Mouse (Mus musculus): ENCODE measurements around the gene Mccc1.

The Mccc1 gene

DNA sequence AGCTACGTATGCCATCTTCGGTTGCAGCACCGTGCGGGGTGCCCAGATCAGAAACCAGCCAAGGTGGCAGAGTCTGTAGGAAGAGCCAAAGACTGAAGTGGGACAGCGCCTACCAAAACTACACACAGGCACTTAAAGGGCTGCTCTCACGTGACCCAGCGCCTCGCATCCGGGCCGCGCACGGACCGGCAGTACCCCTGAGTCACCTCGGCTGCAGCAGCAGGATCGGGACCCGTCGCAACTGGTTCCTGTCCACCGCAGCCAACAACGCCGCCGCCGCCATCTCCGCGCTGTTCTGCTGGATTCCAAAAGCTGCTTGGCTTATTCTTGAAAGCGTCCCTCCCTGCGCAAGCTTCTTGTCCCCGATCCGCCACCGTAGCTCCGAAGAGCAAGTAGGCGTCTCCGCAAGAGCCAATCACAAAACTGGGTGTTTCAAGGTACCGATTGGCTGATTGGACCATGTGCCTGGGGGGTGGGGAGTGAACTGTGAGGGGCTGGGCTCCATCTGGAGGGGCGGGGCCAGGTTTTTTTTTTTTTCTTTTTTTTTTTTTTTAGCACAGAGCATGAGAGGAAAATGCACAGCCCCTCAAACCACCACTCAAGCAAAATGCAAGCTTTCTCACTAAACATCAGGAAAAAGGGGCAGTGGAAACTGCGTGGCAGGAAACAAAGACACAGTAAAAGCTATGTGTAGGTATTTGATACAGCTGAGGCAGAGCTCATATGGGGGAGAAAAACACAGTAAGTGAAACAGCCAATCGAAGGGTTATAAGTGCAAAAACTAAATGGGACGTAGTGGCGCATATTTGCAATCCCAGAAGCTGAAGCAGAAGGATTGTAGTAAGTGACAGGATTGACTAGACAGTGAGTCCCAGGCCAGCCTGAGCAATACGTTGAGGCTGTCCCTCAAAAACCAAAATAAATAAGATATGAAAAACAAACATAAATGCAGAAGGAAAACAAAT lies at the start of gene Mccc1:
Mccc1 (minus strand) TSS at position 404 of the 965 bp plus-strand sequence.
- DNase-seq, result peak; percentile 96

DNA sequence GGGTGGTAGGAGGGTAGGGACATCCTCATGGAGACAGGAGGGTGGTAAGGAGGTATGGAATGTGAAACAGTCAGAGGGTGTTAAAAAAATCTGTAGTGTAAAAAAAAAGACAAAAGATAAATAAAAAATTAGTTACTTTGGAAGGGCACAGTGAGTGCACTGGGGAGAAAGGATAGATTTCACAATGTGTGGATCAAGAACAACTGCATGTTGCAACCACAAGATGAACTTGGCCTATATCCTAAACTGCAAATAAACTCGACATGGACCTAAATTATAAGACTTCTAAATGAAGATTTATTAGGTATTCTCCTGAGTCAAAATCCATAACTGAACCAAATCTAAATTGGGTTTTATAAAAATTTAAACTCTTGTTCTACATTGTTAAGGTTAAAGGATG lies 48.6 kb upstream of the Mccc1 start:
- no peak for DNase-seq

DNA sequence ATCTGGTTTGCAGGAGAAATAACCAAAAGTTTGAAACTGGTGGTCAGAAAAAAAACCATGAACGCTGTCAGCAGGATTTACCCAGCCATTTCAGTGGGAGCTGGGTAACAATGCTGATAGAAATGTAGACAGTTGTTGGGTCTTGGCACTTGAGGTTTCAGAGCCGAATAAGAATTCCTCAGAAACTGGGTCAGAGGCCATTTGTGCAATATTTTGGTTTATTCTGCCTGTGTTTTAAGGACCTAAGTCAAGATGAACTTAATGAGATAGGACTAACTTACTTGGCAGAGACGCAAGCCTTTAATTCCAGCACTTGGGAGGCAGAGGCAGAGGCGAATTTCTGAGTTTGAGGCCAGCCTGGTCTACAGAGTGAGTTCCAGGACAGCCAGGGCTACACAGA lies 44.6 kb upstream of the Mccc1 start:
- DNase-seq, result no peak

DNA sequence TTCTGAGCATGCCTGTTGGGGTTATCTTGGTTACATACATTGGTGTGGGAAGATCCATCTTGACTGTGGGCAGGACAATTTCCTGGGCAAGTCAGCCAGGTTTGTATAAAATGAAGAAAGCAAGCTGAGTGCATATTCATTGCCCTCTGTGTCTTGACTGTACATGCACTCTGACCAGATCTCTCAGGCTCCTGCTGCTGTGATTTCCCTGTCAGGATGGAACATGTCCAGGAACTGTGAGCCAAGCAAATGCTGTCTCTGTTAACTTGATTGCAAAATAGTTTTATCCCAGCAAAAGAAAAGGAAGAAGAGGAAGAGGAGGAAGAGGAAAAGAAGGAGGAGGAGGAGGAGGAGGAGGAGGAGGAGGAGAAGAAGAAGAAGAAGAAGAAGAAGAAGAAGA lies 44.0 kb upstream of the Mccc1 start:
- no peak for DNase-seq

- DNase-seq, result no peak
Measured at GRCm38 (mm10) chr3:36031740-36032510, 31.4 kb upstream of the Mccc1 start.

GRCm38 (mm10) chr3:36029993-36030392 lies 29.5 kb upstream of the Mccc1 start:
- DNase-seq, result no peak

DNA sequence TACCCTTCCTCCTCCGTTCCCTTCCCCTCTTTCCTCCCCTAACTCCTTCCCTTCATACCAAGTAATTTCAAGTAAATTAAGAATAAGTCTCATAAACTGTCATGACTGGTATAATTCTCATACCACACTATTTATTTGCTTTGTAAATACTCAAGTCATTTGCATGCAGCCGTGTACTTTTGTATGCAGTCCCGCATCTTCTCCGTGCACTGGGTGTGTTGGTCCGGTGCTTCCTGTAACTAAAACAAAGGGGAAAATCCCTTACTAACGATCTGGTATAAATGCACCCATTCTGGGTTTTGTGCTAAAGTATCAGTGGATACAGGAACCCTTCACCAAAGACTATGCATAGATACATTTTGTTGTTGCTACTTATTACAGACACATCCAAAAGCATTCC lies 25.3 kb upstream of the Mccc1 start:
- no peak for DNase-seq

GRCm38 (mm10) chr3:36011239-36011638 lies 10.8 kb upstream of the Mccc1 start:
- DNase-seq, result no peak

DNA sequence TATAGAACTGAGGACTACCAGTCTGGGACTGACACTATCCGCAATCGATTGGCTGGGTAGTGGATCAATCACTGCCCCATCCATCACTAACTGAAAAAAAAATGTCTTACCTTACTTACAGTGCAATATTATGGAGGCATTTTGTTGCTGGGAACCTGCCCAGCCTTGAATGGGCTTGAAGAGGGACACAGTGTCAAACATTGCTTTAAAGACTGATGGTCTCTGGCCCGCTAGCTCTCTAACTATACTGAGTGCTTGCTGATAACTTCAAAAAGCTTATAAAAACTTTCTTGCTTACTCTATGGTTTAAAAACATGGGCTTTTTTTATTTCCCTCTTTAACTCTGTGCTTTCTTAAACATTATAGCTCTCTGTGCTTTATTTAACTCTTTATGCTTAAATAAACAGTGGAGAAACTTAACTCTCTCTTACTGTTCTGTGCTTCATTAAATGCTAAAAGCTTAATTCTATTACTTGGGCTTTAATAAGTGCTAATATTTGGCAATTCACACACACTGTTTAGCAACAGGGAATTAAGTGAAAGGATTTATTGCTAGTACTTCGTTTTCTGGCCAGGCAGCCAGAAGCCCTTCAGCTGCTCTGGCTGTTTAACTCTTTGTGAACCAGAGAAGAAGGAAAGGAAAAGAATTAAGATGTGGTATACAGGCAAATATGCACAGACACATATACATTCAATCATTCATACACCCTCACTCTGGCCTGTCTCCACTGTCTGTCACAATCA lies 8.1 kb upstream of the Mccc1 start:
- no peak for DNase-seq

- peak; percentile 27 to 50 for DNase-seq
Measured at GRCm38 (mm10) chr3:36004028-36004895, 3.8 kb upstream of the Mccc1 start.

DNA sequence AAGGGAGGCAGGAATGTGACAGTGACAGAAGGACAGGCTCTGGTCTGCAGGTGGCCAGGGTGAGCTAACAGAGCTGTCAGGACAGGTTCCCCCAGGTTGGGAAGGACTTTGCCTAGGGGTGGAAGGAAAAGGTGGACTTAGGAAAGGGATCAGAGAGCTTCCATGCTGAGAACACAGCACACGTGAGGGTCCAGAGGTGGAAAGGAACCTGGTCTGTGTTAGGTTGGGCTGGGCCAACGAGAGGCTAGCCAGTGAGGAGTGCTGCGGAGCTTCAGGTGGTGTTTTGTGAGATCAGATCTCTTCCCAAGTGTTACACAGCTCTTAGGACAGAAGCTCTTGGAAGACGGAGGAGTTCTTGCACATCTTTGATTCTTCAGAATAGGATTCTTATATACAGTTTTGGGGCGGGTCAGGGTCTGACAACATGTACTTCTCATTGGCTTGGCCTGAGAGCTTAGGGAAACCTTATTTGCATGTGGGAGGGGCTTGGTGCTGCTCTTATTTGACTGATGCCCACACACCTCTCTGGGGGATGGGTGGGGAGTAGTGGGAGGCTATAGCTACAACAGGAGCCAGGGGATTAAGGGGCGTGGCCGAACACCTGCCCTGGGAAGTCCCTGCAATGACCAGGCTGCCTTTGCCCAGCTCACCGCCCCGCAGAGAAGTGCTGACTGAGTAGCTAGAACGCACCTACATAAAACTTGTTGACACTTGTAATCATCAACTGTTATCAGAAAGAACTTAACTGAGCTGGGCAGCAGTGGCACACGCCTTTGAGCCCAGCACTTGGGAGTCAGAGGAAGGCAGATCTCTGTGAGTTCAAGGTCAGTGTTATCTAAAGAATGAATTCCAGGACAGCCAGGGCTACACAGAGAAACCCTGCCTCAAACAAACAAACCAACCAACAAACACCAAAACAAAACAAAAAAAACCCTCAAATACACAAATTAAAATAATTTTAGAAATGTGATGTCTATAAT lies 5.6 kb downstream of the Mccc1 start:
- DNase-seq, result no peak

DNA sequence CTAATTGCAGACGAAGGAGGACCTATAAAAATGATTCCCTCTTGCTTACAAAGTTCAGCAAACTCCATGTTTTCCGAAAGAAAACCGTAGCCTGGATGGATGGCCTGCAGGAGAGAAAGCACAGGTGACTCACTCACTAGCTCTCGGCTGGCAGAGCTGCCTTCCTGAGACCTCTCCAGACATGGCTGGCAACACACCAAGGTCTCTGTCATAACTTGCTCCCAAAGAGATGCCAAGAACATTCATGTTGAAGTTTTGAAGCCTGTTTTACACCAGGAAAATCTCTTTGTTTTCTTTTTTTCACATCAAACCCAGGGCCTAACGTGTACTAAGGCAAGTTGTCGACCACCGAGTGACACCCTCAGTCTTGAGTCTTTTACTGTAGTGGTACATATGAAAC lies 9.8 kb downstream of the Mccc1 start:
- no peak for DNase-seq

GRCm38 (mm10) chr3:35988031-35988430 lies 12.4 kb downstream of the Mccc1 start:
- DNase-seq, result no peak

GRCm38 (mm10) chr3:35986266-35986665 lies 14.2 kb downstream of the Mccc1 start:
- DNase-seq, result no peak

DNA sequence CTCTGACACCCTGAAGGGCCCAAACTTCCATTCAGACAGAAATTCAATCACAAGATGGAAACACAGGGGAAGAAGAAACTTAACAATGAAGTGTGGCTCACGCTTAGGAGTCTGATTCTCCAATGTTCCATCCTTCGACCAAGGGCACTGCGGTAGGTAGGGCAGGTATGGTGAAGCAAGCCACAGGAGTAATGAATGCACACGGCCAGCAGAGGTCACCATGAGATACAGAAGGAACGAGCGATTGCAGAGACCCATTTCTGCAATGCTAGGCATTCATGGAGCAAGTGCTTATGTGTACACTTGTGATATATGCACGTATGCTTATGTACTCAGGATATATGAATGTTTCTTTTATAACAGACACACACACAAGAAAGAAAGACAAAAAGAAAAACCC lies 26.9 kb downstream of the Mccc1 start:
- DNase-seq, result peak; percentile 24 to 30

GRCm38 (mm10) chr3:35972985-35973384 lies 27.5 kb downstream of the Mccc1 start:
- DNase-seq, result peak; percentile 26 to 28

DNA sequence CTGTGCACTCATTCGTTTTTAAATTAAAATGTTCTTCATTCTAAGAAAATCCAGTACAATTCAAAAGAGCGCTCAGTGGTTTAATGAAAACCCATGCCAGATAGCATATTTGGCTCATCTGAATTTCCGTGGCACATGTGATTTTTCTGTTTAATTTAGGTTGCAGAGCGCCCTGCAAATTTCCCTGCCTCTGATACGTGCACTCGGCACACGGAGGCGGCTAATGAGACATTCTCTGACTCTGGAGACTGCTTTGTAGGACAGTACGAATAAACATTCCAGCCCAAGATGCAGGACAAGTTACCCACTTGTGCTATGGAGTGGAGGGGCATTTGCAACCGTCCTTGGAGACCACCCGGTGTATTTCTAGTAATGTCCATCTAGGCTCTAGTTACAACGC lies 29.3 kb downstream of the Mccc1 start:
- no peak for DNase-seq

- DNase-seq, result no peak
Measured at GRCm38 (mm10) chr3:35970441-35970840, 30.0 kb downstream of the Mccc1 start.

- no peak for DNase-seq
Measured at GRCm38 (mm10) chr3:35967366-35967921, 33.0 kb downstream of the Mccc1 start.

DNA sequence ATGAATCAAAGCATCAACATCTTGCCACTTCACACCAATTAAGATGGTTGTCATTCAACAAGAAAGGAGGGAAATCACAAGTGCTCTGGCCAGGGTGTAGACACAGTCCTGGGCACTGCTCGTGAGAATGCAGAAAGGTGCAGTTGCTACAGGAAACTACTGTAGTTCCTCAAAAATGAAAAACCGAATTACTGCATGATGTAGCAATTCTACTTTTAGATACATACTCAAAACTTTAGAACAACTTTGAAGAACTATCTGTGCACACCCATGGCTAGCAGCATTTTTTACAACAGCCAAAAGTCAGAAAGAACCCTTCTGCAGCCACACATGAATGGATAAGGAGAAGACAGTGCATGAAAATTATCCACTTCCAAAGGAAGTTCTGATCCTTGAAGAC lies 34.0 kb downstream of the Mccc1 start:
- DNase-seq, result no peak

GRCm38 (mm10) chr3:35964928-35965327 lies 35.5 kb downstream of the Mccc1 start:
- no peak for DNase-seq
